Mouse (Mus musculus) cerebellum, adult 2 months (tissue): Measurements from ENCODE around the gene Tom1. TPM values are rescaled to one million over a fixed set of nuclear protein-coding genes. Genes with fewer than 3 reads are reported as not detected.
A peak's percentile ranks its signal among the peaks of the same experiment; 100 is the strongest.

Experiments used
- DNase-seq, 2 experiments: peaks; one replicate each; pipeline ENCODE4 v3.0.0; 2021
- H3K27ac ChIP-seq: fragments of 200-500 bp; 2 replicates; pipeline ENCODE4 v1.5.1; 2012; ENCODE audit warnings: low read length, control low read depth, inconsistent platforms; ENCODE audit not compliant: insufficient read depth
- H3K27me3 ChIP-seq: fragments of 200-500 bp; 2 replicates; pipeline ENCODE4 v1.6.1; 2012; ENCODE audit warnings: inconsistent platforms, mild to moderate bottlenecking, low read length, moderate library complexity; ENCODE audit not compliant: control insufficient read depth, insufficient read depth
- H3K4me1 ChIP-seq: fragments of 200-500 bp; 2 replicates; pipeline ENCODE4 v1.6.1; 2011; ENCODE audit warnings: low read length; ENCODE audit not compliant: control insufficient read depth, insufficient read depth
- H3K4me3 ChIP-seq: fragments of 200-500 bp; replicated peaks from 2 replicates; pipeline ENCODE3; 2011; ENCODE audit warnings: mild to moderate bottlenecking, low read depth, low read length, control low read depth; ENCODE audit not compliant: insufficient read depth
- CTCF ChIP-seq: fragments of 200-500 bp; IDR thresholded peaks from 2 replicates; pipeline ENCODE4 v1.5.1; 2011; ENCODE audit warnings: low read depth, mild to moderate bottlenecking, control low read depth, low read length, moderate library complexity, borderline replicate concordance; ENCODE audit not compliant: insufficient read depth
- POLR2A ChIP-seq: fragments of 200-500 bp; IDR thresholded peaks from 2 replicates; pipeline ENCODE4 v1.6.1; 2011; ENCODE audit warnings: low read length, control low read depth, borderline replicate concordance; ENCODE audit not compliant: insufficient read depth
- WGBS: fragments of 180-500 bp; shearing (Covaris S2); methylation state at CpG from one replicate; pipeline ENCODE4 v1.1.7; 2018; 5-methylcytosine and 5-hydroxymethylcytosine counted together
- polyA plus RNA-seq: library from polyadenylated mRNA; depleted of rRNA; stranded (reverse); fragments of >200 nt; gene quantifications from 2 replicates; pipeline ENCODE4 v1.2.3, GENCODE M21; 2012

The Tom1 gene
- polyA plus RNA-seq, 1 experiment: 51.8 TPM

DNA sequence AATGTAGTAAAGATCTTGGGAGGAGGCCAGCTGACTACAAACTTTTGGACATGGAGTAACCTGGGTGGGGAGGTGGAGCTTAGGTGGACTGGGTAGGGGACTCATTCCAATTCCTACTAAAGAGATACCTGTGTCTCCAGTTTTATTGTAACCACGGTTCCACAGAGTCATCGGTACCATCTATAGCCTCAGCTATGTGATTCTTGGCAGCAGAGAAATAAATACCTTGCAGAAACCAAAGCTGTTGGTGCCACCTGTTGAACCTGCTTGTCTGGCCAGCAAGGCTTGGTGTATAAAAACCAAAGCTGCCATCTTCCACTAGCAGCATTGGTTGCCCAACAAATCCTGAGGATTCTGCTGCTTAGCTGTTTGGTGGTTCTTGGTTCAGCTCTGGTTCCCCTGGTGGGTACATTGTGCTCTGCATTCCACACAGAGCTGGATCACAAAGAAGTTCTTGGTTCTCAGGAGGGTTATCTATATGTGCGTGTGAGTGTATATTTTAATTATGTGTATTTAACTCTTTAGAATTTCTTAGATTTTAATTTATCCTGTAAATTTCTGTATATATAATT lies 3.0 kb upstream of the Tom1 start:
- WGBS: 90% methylated on average over 3 of the region's 3 CpGs
- no peak for DNase-seq
- Histone ChIP-seq H3K4me3 (no peak overlapping the region), H3K27me3 (no peaks in the 10 kb centered on the region), H3K27ac (no peak overlapping the region), H3K4me1 (peaks cover 3% of the 10 kb centered on the region; the same call in 1 of the 2 replicates)
- TF ChIP-seq CTCF (no peak), POLR2A (no peak)

DNA sequence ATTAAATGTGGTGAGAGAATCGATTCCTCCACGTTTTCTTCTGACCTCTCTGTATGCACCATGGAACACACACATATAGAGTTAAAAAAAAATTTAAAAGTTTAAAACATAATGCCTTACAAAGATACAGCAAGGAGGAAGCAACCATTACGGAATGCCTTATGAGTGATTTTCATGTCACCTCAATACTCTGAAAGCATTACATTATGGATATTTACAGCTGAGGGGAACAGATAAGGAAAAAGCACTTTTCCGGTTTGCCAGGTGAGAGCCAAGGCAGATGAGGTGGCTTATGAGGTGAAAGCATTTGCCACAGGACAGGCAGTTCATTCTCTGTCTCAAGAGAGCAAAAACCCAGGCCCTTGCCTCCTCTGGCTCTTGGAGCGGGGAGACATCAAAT lies 544 bp upstream of the Tom1 start:
- Histone ChIP-seq H3K27me3 (no peaks in the 10 kb centered on the region), H3K27ac (peak overlapping the region; percentile 44), H3K4me1 (peaks cover 5% of the 10 kb centered on the region; the same call in 1 of the 2 replicates), H3K4me3 (peak overlapping the region; percentile 81)
- DNase-seq: no peak
- TF ChIP-seq POLR2A (no peak), CTCF (no peak)
- WGBS: 59% methylated on average over 5 of the region's 5 CpGs

DNA sequence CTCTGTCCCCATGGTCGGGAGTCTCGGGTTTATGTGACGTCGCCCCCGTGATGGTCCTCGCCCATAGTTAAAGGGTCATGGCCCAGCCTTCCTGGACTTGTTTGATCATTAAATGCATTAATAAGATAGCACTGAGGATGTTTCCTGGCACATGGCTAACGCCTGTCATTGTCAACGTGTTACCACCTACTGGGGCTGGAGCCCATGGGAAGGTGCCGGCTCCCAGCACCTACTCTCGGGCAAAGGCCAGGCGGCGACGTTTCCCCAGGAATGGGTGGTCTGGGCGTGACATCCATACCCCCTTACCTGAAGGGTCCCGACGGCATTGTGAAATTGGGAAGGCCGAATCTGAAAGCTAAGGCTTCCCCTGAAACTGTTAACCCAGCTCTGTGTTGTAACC lies 780 bp downstream of the Tom1 start:
- Histone ChIP-seq H3K4me1 (peaks cover 5% of the 10 kb centered on the region; the same call in 1 of the 2 replicates), H3K4me3 (peak overlapping the region; percentile 81), H3K27ac (0 out of 2 replicates have a peak overlapping the region, but pooled peaks have one; percentile 12), H3K27me3 (no peaks in the 10 kb centered on the region)
- WGBS: 1% methylated on average over 17 of the region's 17 CpGs
- no peak for DNase-seq
- TF ChIP-seq POLR2A (no peak), CTCF (no peak)

DNA sequence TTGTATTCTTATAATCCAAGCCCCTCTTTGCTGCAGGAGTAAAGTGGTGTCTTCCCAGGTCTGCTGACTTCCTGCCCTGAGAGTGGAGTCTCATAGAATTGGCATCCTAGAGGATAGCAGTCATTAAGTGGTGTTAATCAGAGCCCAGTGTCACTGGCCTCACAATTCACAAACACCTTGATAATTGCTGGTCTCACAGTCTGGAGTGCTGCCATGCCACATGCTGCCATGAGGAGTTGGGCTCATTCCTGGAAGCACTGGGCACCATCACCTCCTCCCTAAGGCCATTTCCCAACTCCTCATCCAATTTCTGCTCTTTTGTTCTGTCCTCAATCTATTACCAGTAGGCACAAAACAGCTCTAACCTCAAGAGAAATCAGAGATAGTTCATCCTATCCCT lies 2.1 kb downstream of the Tom1 start:
- H3K27me3 ChIP-seq: no peaks in the 10 kb centered on the region
- DNase-seq: peak in 1 of 2 experiments; percentile 41
- H3K27ac ChIP-seq: no peak overlapping the region
- H3K4me3 ChIP-seq: no peak overlapping the region
- H3K4me1 ChIP-seq: peaks cover 5% of the 10 kb centered on the region; the same call in 1 of the 2 replicates
- TF ChIP-seq CTCF (no peak), POLR2A (no peak)

- no peak for DNase-seq
- Histone ChIP-seq H3K4me1 (peaks cover 5% of the 10 kb centered on the region), H3K27me3 (no peaks in the 10 kb centered on the region), H3K4me3 (no peak overlapping the region), H3K27ac (no peak overlapping the region)
- no peak for TF ChIP-seq CTCF
- no peak for TF ChIP-seq POLR2A
Measured at GRCm38 (mm10) chr8:75038497-75038896, 5.0 kb downstream of the Tom1 start.

DNA sequence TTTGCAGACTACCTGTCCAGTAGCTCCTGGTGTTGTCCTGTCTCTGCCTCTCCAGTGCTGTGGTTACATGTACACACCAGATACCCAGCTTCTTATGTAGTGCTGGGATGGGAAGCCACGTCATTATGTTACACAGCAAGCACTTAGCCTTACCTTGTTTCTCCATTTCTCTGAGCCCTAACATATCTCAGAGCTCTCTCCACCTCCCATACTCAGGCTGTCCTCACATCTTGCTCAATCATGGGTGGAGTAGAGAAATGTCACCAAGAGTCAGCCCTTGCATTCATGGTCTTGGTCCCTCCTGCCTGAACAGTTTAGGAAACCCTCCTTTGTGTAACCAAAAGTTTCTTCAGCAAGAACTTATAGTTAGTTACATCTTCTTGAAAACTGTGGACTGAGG lies 6.2 kb downstream of the Tom1 start:
- H3K27ac ChIP-seq: no peak overlapping the region
- DNase-seq: no peak
- peaks cover 5% of the 10 kb centered on the region for H3K4me1 ChIP-seq
- TF ChIP-seq CTCF (no peak), POLR2A (no peak)
- no peaks in the 10 kb centered on the region for H3K27me3 ChIP-seq
- 87% methylated on average over 1 of the region's 1 CpGs for WGBS
- no peak overlapping the region for H3K4me3 ChIP-seq

GRCm38 (mm10) chr8:75042171-75042570 lies 8.7 kb downstream of the Tom1 start:
- 23% methylated on average over 2 of the region's 2 CpGs for WGBS
- Histone ChIP-seq H3K27me3 (no peaks in the 10 kb centered on the region), H3K27ac (no peak overlapping the region; the same call in 1 of the 2 replicates), H3K4me1 (peaks cover 9% of the 10 kb centered on the region), H3K4me3 (no peak overlapping the region)
- TF ChIP-seq CTCF (no peak), POLR2A (no peak)
- DNase-seq: peak; percentile 20 to 56

- no peaks in the 10 kb centered on the region for H3K27me3 ChIP-seq
- 94% methylated on average over 1 of the region's 1 CpGs for WGBS
- no peak overlapping the region for H3K4me3 ChIP-seq
- peaks cover 9% of the 10 kb centered on the region for H3K4me1 ChIP-seq
- no peak overlapping the region for H3K27ac ChIP-seq
- no peak for DNase-seq
- TF ChIP-seq CTCF (no peak), POLR2A (no peak)
Measured at GRCm38 (mm10) chr8:75042974-75043373, 9.5 kb downstream of the Tom1 start.
